Mouse (Mus musculus) olfactory bulb, adult 2 months (tissue): ENCODE measurements around the gene Nudt3. TPM values are rescaled to one million over a fixed set of nuclear protein-coding genes. Genes with fewer than 3 reads are reported as not detected.

Source experiments
- H3K27ac ChIP-seq: fragments of 200-500 bp; 2 replicates; pipeline ENCODE4 v1.5.1; 2012; ENCODE audit warnings: low read depth, low read length; ENCODE audit not compliant: insufficient read depth
- H3K4me1 ChIP-seq: fragments of 200-500 bp; 2 replicates; pipeline ENCODE4 v1.6.1; 2012; ENCODE audit warnings: low read length; ENCODE audit not compliant: control insufficient read depth, insufficient read depth
- H3K4me3 ChIP-seq: fragments of 200-500 bp; 2 replicates; pipeline ENCODE4 v1.5.1; 2012; ENCODE audit warnings: mild to moderate bottlenecking, low read depth, low read length, moderate library complexity; ENCODE audit not compliant: insufficient read depth
- CTCF ChIP-seq: fragments of 200-500 bp; IDR thresholded peaks from 2 replicates; pipeline ENCODE4 v1.5.1; 2012; ENCODE audit warnings: low read depth, mild to moderate bottlenecking, low read length, moderate library complexity; ENCODE audit not compliant: insufficient read depth
- POLR2A ChIP-seq: fragments of 200-500 bp; IDR thresholded peaks from 2 replicates; pipeline ENCODE4 v1.6.1; 2012; ENCODE audit warnings: mild to moderate bottlenecking, low read depth, low read length, moderate library complexity; ENCODE audit not compliant: insufficient read depth
- WGBS: fragments of 180-500 bp; shearing (Covaris S2); methylation state at CpG from one replicate; pipeline ENCODE4 v1.1.7; 2018; 5-methylcytosine and 5-hydroxymethylcytosine counted together
- polyA plus RNA-seq: library from polyadenylated mRNA; stranded (reverse); fragments of >200 nt; gene quantifications from 2 replicates; pipeline ENCODE4 v1.2.4, GENCODE M21; 2012; ENCODE audit warnings: low replicate concordance; ENCODE audit not compliant: missing spikeins, insufficient read depth, insufficient read length

Gene Nudt3
- polyA plus RNA-seq, 1 experiment, result 554 TPM

- Histone ChIP-seq H3K4me3 (no peak overlapping the region), H3K4me1 (peaks cover under 1% of the 10 kb centered on the region), H3K27ac (no peak overlapping the region)
- WGBS, result 46% methylated on average over 7 of the region's 7 CpGs
- TF ChIP-seq POLR2A (no peak), CTCF (no peak)
These were observed 2.4 kb upstream of the Nudt3 start for GRCm38 (mm10) chr17:27625455-27626251.

GRCm38 (mm10) chr17:27622611-27623359 is 510 bp downstream of the Nudt3 start:
- Histone ChIP-seq H3K27ac (peak overlapping the region; percentile 86), H3K4me1 (peaks cover 7% of the 10 kb centered on the region), H3K4me3 (peak overlapping the region; percentile 73)
- TF ChIP-seq CTCF, result no peak
- no peak for TF ChIP-seq POLR2A
- WGBS, result under 1% methylated on average over 80 of the region's 80 CpGs

GRCm38 (mm10) chr17:27621705-27622531 is 1.4 kb downstream of the Nudt3 start:
- H3K27ac ChIP-seq, result peak overlapping the region; percentile 86; the same call in 1 of the 2 replicates
- whole genome bisulfite sequencing, result 2% methylated on average over 23 of the region's 23 CpGs
- no peak for TF ChIP-seq POLR2A
- TF ChIP-seq CTCF, result no peak
- peak overlapping the region; percentile 73 for H3K4me3 ChIP-seq
- H3K4me1 ChIP-seq, result peaks cover 7% of the 10 kb centered on the region

GRCm38 (mm10) chr17:27621161-27621560 is 2.1 kb downstream of the Nudt3 start:
- Histone ChIP-seq H3K4me1 (peaks cover 7% of the 10 kb centered on the region), H3K4me3 (peak overlapping the region; percentile 19; the same call in 1 of the 2 replicates), H3K27ac (no peak overlapping the region)
- 13% methylated on average over 8 of the region's 8 CpGs for whole genome bisulfite sequencing
- TF ChIP-seq CTCF (no peak), POLR2A (no peak)

- no peak overlapping the region for H3K4me3 ChIP-seq
- TF ChIP-seq CTCF (no peak), POLR2A (no peak)
- 79% methylated on average over 7 of the region's 7 CpGs for WGBS
- H3K4me1 ChIP-seq, result peaks cover 41% of the 10 kb centered on the region
- H3K27ac ChIP-seq, result no peak overlapping the region
These were observed 7.9 kb downstream of the Nudt3 start for GRCm38 (mm10) chr17:27615388-27615787.

- Histone ChIP-seq H3K4me1 (peaks cover 41% of the 10 kb centered on the region), H3K27ac (no peak overlapping the region), H3K4me3 (no peak overlapping the region)
- no peak for TF ChIP-seq CTCF
- 64% methylated on average over 4 of the region's 4 CpGs for WGBS
These were observed 10.3 kb downstream of the Nudt3 start for GRCm38 (mm10) chr17:27613016-27613415.

- Histone ChIP-seq H3K4me1 (peaks cover 42% of the 10 kb centered on the region), H3K27ac (peak overlapping the region; percentile 68), H3K4me3 (no peak overlapping the region)
- 38% methylated on average over 5 of the region's 5 CpGs for WGBS
- no peak for TF ChIP-seq CTCF
These were observed 11.3 kb downstream of the Nudt3 start for GRCm38 (mm10) chr17:27611994-27612393.

GRCm38 (mm10) chr17:27611519-27611884 is 11.8 kb downstream of the Nudt3 start:
- Histone ChIP-seq H3K4me1 (peaks cover 42% of the 10 kb centered on the region), H3K27ac (peak overlapping the region; percentile 68), H3K4me3 (no peak overlapping the region)
- WGBS, result 42% methylated on average over 3 of the region's 3 CpGs
- TF ChIP-seq CTCF (no peak), POLR2A (no peak)
